Mouse (Mus musculus): ENCODE results near the gene Sipa1l1. TPM values are rescaled to one million over a fixed set of nuclear protein-coding genes. Genes with fewer than 3 reads are reported as not detected.

Sipa1l1 gene
- polyA plus RNA-seq, 1 experiment from 2014 or later, result 37.2 TPM

DNA sequence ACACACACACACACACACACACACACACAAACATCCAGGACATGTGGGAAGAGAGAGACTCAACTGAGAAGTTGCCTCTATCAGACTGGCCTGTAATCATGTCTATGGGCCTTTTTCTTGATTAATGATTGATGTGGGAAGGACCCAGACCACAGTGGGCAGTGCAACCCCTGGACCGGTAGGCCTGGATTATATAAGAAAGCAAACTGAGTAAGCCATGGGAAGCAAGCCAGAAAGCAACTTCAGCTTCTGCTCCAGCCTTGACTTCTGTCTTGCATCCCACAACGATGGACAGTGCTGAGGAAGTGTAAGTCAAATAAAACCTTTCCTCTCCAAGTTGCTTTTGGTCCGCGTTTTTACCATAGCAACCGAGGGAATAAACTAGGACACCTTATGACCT is 298.1 kb downstream of the Sipa1l1 start:
- Histone ChIP-seq H3K4me1 (ENCODE audit: control insufficient read depth, insufficient read depth, low read length) (peaks cover 18% of the 10 kb centered on the region), H3K4me3 (ENCODE audit: low read depth, low read length) (no peak overlapping the region), H3K36me3 (ENCODE audit: control insufficient read depth, insufficient read depth, low read length) (no peaks in the 10 kb centered on the region), H3K4me2 (no peak overlapping the region), H3K27me3 (ENCODE audit: control insufficient read depth, insufficient read depth, low read length) (no peaks in the 10 kb centered on the region), H3K9ac (ENCODE audit: low read depth, low read length) (no peak overlapping the region), H3K27ac (ENCODE audit: low read depth, low read length) (no peak overlapping the region), H3K9me3 (replicated peaks; ENCODE audit: control insufficient read depth, low read length) (no peaks in the 10 kb centered on the region)
- WGBS (ENCODE audit: insufficient replicate concordance), result 77% methylated on average over 5 of the region's 5 CpGs
- no peak for ATAC-seq (replicated peaks; ENCODE audit: insufficient number of reproducible peaks, low FRiP score, low TSS enrichment)

DNA sequence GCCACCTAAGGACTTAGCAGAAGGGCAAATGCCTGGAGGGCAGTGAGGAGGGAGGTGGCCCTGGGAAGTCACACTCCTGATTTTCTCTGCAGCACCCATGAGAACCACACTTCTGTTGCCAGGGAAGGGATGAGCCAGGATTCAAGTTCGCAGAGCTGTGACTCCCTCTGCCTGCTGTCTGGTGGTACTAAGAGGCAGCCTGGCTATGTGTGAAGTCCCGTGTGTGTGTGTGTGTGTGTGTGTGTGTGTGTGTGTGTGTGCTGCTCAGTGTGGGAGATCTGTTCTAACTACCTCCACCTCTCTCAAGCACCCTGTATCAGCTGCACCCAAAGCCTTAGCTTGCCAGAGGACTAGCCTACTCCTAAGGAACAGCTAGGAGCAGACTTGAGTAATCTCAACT is 298.5 kb downstream of the Sipa1l1 start:
- Histone ChIP-seq H3K4me2 (no peak overlapping the region), H3K4me3 (ENCODE audit: low read depth, low read length) (no peak overlapping the region), H3K36me3 (ENCODE audit: control insufficient read depth, insufficient read depth, low read length) (no peaks in the 10 kb centered on the region), H3K27me3 (ENCODE audit: control insufficient read depth, insufficient read depth, low read length) (no peaks in the 10 kb centered on the region), H3K4me1 (ENCODE audit: control insufficient read depth, insufficient read depth, low read length) (peaks cover 18% of the 10 kb centered on the region), H3K9ac (ENCODE audit: low read depth, low read length) (no peak overlapping the region), H3K27ac (ENCODE audit: low read depth, low read length) (no peak overlapping the region), H3K9me3 (replicated peaks; ENCODE audit: control insufficient read depth, low read length) (no peaks in the 10 kb centered on the region)
- ATAC-seq (replicated peaks; ENCODE audit: insufficient number of reproducible peaks, low FRiP score, low TSS enrichment), result no peak
- 73% methylated on average over 2 of the region's 2 CpGs for WGBS (ENCODE audit: insufficient replicate concordance)

GRCm38 (mm10) chr12:82468416-82468815 is 299.3 kb downstream of the Sipa1l1 start:
- 42% methylated on average over 5 of the region's 5 CpGs for WGBS (ENCODE audit: insufficient replicate concordance)
- Histone ChIP-seq H3K36me3 (ENCODE audit: control insufficient read depth, insufficient read depth, low read length) (no peaks in the 10 kb centered on the region), H3K27me3 (ENCODE audit: control insufficient read depth, insufficient read depth, low read length) (no peaks in the 10 kb centered on the region), H3K4me3 (ENCODE audit: low read depth, low read length) (no peak overlapping the region), H3K27ac (ENCODE audit: low read depth, low read length) (no peak overlapping the region), H3K4me1 (ENCODE audit: control insufficient read depth, insufficient read depth, low read length) (peaks cover 18% of the 10 kb centered on the region), H3K4me2 (no peak overlapping the region), H3K9ac (ENCODE audit: low read depth, low read length) (0 out of 2 replicates have a peak overlapping the region, but pooled peaks have one; percentile 28), H3K9me3 (replicated peaks; ENCODE audit: control insufficient read depth, low read length) (no peaks in the 10 kb centered on the region)
- no peak for ATAC-seq (replicated peaks; ENCODE audit: insufficient number of reproducible peaks, low FRiP score, low TSS enrichment)

- H3K4me3 ChIP-seq (ENCODE audit: low read depth, low read length), result peak overlapping the region; percentile 48
- peak overlapping the region; percentile 70 for H3K9ac ChIP-seq (ENCODE audit: low read depth, low read length)
- WGBS (ENCODE audit: insufficient replicate concordance), result 4% methylated on average over 12 of the region's 12 CpGs
- ATAC-seq (replicated peaks; ENCODE audit: insufficient number of reproducible peaks, low FRiP score, low TSS enrichment), result peak; percentile 62
- no peaks in the 10 kb centered on the region for H3K36me3 ChIP-seq (ENCODE audit: control insufficient read depth, insufficient read depth, low read length)
- no peaks in the 10 kb centered on the region for H3K27me3 ChIP-seq (ENCODE audit: control insufficient read depth, insufficient read depth, low read length)
- no peaks in the 10 kb centered on the region for H3K9me3 ChIP-seq (replicated peaks; ENCODE audit: control insufficient read depth, low read length)
- peak overlapping the region; percentile 94 for H3K27ac ChIP-seq (ENCODE audit: low read depth, low read length)
- H3K4me1 ChIP-seq (ENCODE audit: control insufficient read depth, insufficient read depth, low read length), result peaks cover 18% of the 10 kb centered on the region
- peak overlapping the region; percentile 77 for H3K4me2 ChIP-seq
These were observed 300.7 kb downstream of the Sipa1l1 start for GRCm38 (mm10) chr12:82469706-82470361.

DNA sequence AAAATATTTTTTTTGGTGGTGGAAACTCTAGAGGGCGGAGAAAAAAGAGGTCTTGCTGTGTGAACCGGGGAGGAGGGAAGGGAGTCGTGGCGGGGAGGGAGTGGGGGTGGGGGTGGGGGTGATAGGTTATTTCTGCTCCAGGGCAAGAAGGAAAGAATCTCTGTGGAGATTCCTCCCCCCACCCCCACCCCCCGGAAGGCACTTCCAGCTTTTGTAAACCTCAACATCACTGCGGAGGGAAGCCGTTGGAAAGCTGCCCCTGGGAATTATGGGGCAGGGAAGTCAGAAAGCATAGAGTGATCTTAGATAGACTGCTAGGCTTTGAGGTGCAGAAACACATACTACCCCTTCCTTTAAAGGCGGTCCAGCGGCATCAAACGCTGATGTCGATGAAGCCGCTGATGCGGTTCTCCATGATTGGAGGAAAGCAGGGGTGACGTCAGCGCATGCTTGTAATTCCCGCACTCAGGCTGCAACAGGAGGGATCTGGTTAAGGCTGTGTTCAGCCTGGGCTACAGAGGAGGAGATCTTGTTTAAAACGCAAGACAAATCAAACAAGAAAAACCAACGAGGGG is 301.3 kb downstream of the Sipa1l1 start:
- Histone ChIP-seq H3K4me1 (ENCODE audit: control insufficient read depth, insufficient read depth, low read length) (peaks cover 18% of the 10 kb centered on the region), H3K4me2 (peak overlapping the region; percentile 77), H3K27ac (ENCODE audit: low read depth, low read length) (peak overlapping the region; percentile 94), H3K9ac (ENCODE audit: low read depth, low read length) (peak overlapping the region; percentile 70), H3K9me3 (replicated peaks; ENCODE audit: control insufficient read depth, low read length) (no peaks in the 10 kb centered on the region), H3K27me3 (ENCODE audit: control insufficient read depth, insufficient read depth, low read length) (no peaks in the 10 kb centered on the region), H3K4me3 (ENCODE audit: low read depth, low read length) (peak overlapping the region; percentile 48), H3K36me3 (ENCODE audit: control insufficient read depth, insufficient read depth, low read length) (no peaks in the 10 kb centered on the region)
- 5% methylated on average over 18 of the region's 18 CpGs for WGBS (ENCODE audit: insufficient replicate concordance)
- ATAC-seq (replicated peaks; ENCODE audit: insufficient number of reproducible peaks, low FRiP score, low TSS enrichment), result peak; percentile 67

DNA sequence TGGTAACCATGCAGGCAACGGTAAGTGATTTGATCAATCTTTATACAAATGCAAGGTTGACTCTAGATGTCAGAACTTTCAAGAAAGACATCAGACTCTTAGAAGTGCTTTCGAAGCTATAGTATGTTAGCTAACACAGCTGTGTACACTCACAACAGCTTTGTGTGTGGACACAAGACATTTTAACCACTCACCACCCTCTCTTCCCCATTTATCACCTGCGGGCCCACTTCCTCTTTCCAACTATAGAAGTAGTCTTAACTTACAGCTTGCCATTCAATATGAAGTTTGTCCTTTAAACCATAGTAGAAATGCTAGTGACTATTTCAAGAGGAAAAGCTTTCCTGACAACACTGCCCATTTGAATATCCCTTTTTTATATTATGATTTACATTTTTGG is 303.7 kb downstream of the Sipa1l1 start:
- Histone ChIP-seq H3K36me3 (ENCODE audit: control insufficient read depth, insufficient read depth, low read length) (no peaks in the 10 kb centered on the region), H3K4me1 (ENCODE audit: control insufficient read depth, insufficient read depth, low read length) (peaks cover 25% of the 10 kb centered on the region), H3K4me3 (ENCODE audit: low read depth, low read length) (no peak overlapping the region), H3K9me3 (replicated peaks; ENCODE audit: control insufficient read depth, low read length) (no peaks in the 10 kb centered on the region), H3K4me2 (no peak overlapping the region), H3K27me3 (ENCODE audit: control insufficient read depth, insufficient read depth, low read length) (no peaks in the 10 kb centered on the region), H3K9ac (ENCODE audit: low read depth, low read length) (no peak overlapping the region), H3K27ac (ENCODE audit: low read depth, low read length) (no peak overlapping the region)
- WGBS (ENCODE audit: insufficient replicate concordance), result 72% methylated on average over 3 of the region's 3 CpGs
- ATAC-seq (replicated peaks; ENCODE audit: insufficient number of reproducible peaks, low FRiP score, low TSS enrichment), result no peak

DNA sequence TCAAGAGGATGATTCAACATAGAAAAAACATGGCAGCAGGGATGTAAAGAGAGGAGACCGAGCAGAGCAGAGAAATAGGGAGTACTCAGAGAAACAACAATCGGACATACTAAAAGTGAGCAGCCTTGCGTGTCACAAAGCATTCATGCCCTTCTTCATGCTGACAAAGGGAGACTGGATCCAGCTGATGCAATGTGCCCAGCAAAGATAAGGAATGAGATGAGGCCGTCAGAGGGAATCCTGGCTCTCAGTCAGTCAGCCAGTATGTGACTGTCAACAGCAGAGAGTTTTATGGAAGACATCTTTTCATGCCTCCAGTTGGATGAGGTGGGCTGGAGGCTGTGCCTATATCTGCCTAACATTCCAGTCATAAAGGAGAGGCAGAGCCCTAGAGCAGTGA is 304.1 kb downstream of the Sipa1l1 start:
- Histone ChIP-seq H3K27ac (ENCODE audit: low read depth, low read length) (no peak overlapping the region), H3K36me3 (ENCODE audit: control insufficient read depth, insufficient read depth, low read length) (no peaks in the 10 kb centered on the region), H3K9ac (ENCODE audit: low read depth, low read length) (no peak overlapping the region), H3K9me3 (replicated peaks; ENCODE audit: control insufficient read depth, low read length) (no peaks in the 10 kb centered on the region), H3K4me2 (no peak overlapping the region), H3K4me1 (ENCODE audit: control insufficient read depth, insufficient read depth, low read length) (peaks cover 27% of the 10 kb centered on the region), H3K4me3 (ENCODE audit: low read depth, low read length) (no peak overlapping the region), H3K27me3 (ENCODE audit: control insufficient read depth, insufficient read depth, low read length) (no peaks in the 10 kb centered on the region)
- 61% methylated on average over 4 of the region's 4 CpGs for WGBS (ENCODE audit: insufficient replicate concordance)
- ATAC-seq (replicated peaks; ENCODE audit: insufficient number of reproducible peaks, low FRiP score, low TSS enrichment), result no peak

GRCm38 (mm10) chr12:82474409-82474808 is 305.3 kb downstream of the Sipa1l1 start:
- Histone ChIP-seq H3K27me3 (ENCODE audit: control insufficient read depth, insufficient read depth, low read length) (no peaks in the 10 kb centered on the region), H3K36me3 (ENCODE audit: control insufficient read depth, insufficient read depth, low read length) (no peaks in the 10 kb centered on the region), H3K4me1 (ENCODE audit: control insufficient read depth, insufficient read depth, low read length) (peaks cover 25% of the 10 kb centered on the region), H3K27ac (ENCODE audit: low read depth, low read length) (no peak overlapping the region), H3K4me3 (ENCODE audit: low read depth, low read length) (no peak overlapping the region), H3K9ac (ENCODE audit: low read depth, low read length) (no peak overlapping the region), H3K9me3 (replicated peaks; ENCODE audit: control insufficient read depth, low read length) (no peaks in the 10 kb centered on the region), H3K4me2 (no peak overlapping the region)
- 75% methylated on average over 4 of the region's 4 CpGs for WGBS (ENCODE audit: insufficient replicate concordance)
- no peak for ATAC-seq (replicated peaks; ENCODE audit: insufficient number of reproducible peaks, low FRiP score, low TSS enrichment)

DNA sequence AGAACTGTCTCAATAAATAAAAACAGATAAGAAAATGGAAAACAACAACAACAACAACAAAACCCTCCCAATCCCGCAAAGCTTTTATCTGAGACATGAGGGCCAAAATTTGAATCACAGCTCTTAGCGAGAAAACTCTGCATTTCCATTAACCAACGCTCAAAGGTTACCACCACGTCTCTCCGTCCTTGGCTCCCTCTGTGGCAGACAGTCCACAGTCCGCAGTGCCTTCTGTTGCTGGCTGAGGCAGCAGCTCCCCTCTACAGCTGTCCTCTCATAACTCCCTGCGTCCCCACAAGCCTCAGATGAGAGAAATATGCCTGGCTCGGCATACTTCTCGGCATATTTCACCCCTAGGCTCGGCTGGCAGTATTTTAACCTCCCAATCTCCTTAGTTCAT is 306.9 kb downstream of the Sipa1l1 start:
- WGBS (ENCODE audit: insufficient replicate concordance), result 82% methylated on average over 10 of the region's 10 CpGs
- no peak overlapping the region for H3K4me2 ChIP-seq
- ATAC-seq (replicated peaks; ENCODE audit: insufficient number of reproducible peaks, low FRiP score, low TSS enrichment), result no peak
- no peaks in the 10 kb centered on the region for H3K9me3 ChIP-seq (replicated peaks; ENCODE audit: control insufficient read depth, low read length)
- no peak overlapping the region for H3K27ac ChIP-seq (ENCODE audit: low read depth, low read length)
- H3K27me3 ChIP-seq (ENCODE audit: control insufficient read depth, insufficient read depth, low read length), result no peaks in the 10 kb centered on the region
- no peak overlapping the region for H3K9ac ChIP-seq (ENCODE audit: low read depth, low read length)
- H3K36me3 ChIP-seq (ENCODE audit: control insufficient read depth, insufficient read depth, low read length), result no peaks in the 10 kb centered on the region
- H3K4me3 ChIP-seq (ENCODE audit: low read depth, low read length), result no peak overlapping the region
- H3K4me1 ChIP-seq (ENCODE audit: control insufficient read depth, insufficient read depth, low read length), result peaks cover 26% of the 10 kb centered on the region
